Mouse (Mus musculus): ENCODE measurements around the gene Olfr308. TPM values are rescaled to one million over a fixed set of nuclear protein-coding genes. Genes with fewer than 3 reads are reported as not detected.
"Not testable (repeated sequence)": the region's sequence is repeated elsewhere in the genome, so short reads cannot be mapped to it uniquely, and the experiment has no call there.

Gene Olfr308
- polyA plus RNA-seq (2012; ENCODE audit: insufficient read depth, insufficient read length, missing spikeins): not detected in 2 replicates

DNA sequence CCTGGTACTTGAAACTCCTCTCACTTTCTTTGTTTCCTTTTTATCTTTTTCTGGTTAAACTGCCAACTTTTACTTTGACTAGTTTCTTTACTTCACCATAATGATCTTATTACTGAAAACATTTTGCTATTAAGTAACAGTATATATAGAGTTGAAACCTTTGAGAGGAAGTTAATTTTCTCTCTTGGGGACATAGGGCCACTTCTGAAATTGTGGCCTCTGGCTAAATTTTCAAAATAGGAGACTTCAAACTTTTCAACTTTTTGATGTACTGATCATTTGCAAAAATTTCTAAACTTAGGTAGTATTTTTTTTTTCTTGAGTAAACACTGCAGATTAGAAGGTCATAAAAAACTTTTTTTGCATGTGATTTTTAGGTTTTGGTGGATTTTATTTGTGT, at the start of gene Olfr308:
Gene Olfr308, minus strand, starts transcription at position 101 of the 400 bp plus-strand sequence.
- no peaks in the 10 kb centered on the region for H3K4me1 ChIP-seq (ENCODE audit: control insufficient read depth, insufficient read depth, insufficient read length, low read length)
- no peak within 1 kb of the TSS for H3K27ac ChIP-seq (replicated peaks; ENCODE audit: low read depth, low read length)
- H3K4me3 ChIP-seq (ENCODE audit: insufficient read depth, low read depth, low read length): no peak within 1 kb of the TSS

DNA sequence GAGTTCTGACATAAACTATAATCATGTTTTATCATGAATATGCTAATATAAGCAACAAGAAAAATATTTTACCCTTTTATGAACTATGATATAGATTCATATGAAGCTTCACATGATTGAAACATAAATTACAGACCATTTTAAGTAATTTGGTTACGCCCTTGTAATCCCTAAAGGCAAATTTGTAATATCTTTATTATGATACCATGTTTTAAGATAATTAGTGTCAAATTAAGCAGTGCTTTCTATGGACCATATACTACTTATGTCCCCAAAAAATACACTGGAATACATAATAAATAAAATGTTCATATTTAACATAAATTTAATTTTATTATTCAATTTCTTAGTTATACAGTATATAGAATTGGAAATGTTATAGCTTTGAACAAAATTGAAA, 41.4 kb upstream of the Olfr308 start, which contains the start of gene Olfr305:
Gene Olfr305, minus strand, starts transcription at position 101 of the 400 bp plus-strand sequence.
- Histone ChIP-seq H3K4me3 (ENCODE audit: insufficient read depth, low read depth, low read length) (no peak within 1 kb of the TSS), H3K4me1 (ENCODE audit: control insufficient read depth, insufficient read depth, insufficient read length, low read length) (no peaks in the 10 kb centered on the region), H3K27ac (replicated peaks; ENCODE audit: low read depth, low read length) (no peak within 1 kb of the TSS)

- not testable (repeated sequence) for H3K4me1 ChIP-seq (ENCODE audit: control insufficient read depth, insufficient read depth, insufficient read length, low read length); H3K27ac ChIP-seq (replicated peaks; ENCODE audit: low read depth, low read length); H3K4me3 ChIP-seq (ENCODE audit: insufficient read depth, low read depth, low read length)
These were observed 20.9 kb upstream of the Olfr308 start for GRCm38 (mm10) chr7:86346296-86346695.

DNA sequence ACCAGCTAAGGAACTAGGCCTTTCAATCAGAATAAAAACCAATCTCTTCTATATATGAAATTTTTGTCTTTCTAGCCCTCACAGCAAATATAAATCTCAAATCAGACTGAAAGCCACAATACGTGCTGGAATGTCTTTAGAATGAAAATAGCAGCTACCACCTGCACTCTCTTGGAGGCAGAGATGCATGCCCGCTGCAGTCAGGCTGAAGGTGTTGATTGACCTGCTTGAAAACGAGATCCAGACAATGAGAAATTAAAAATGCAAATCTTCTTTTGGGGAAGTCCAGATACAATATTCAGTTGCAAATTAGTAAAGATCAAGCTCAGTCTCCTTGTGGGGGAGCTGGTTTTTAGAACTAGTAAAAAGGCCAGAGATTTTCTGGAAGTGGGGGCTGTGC, 18.8 kb upstream of the Olfr308 start:
- Histone ChIP-seq H3K4me3 (ENCODE audit: insufficient read depth, low read depth, low read length) (no peak overlapping the region), H3K4me1 (ENCODE audit: control insufficient read depth, insufficient read depth, insufficient read length, low read length) (no peaks in the 10 kb centered on the region), H3K27ac (replicated peaks; ENCODE audit: low read depth, low read length) (no peak overlapping the region)

DNA sequence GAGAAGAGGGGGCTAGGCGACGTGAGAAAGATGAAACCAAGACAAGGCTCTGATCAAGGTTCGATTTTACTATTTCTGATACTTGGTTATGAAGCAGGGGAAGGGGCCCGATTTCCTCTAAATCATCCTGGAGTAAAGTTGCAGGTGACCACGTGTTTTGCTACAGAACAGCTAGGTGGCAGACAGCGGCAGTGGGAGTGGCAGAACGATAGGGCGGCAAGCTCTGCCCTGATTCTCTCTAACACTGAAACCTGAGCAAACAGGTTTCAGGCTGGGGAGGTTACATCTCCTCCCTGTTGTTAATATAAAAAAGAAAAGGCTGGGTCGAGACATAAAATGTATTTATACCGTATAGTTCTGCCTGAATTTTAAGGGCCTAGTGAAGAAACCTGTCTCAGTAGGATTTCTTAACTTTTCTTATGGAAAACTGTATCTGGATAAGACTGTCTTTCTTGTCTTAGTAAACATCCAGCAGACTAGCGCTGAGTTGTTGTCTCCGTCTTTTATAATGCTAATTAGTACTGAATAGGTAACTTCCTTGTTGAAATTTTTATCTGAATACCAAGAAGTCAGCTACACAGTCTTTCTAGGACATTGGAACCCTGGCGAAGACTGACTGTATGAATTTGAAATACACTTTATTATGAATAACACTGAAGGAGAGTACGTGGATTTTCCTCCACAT, 17.6 kb upstream of the Olfr308 start:
- H3K4me1 ChIP-seq (ENCODE audit: control insufficient read depth, insufficient read depth, insufficient read length, low read length): no peaks in the 10 kb centered on the region
- H3K4me3 ChIP-seq (ENCODE audit: insufficient read depth, low read depth, low read length): no peak overlapping the region
- no peak overlapping the region for H3K27ac ChIP-seq (replicated peaks; ENCODE audit: low read depth, low read length)

GRCm38 (mm10) chr7:86337486-86337885, 12.1 kb upstream of the Olfr308 start, which contains the start of gene Olfr307:
Gene Olfr307 (minus strand): TSS chr7:86337586.
- H3K27ac ChIP-seq (replicated peaks; ENCODE audit: low read depth, low read length): no peak within 1 kb of the TSS
- no peak within 1 kb of the TSS for H3K4me3 ChIP-seq (ENCODE audit: insufficient read depth, low read depth, low read length)
- H3K4me1 ChIP-seq (ENCODE audit: control insufficient read depth, insufficient read depth, insufficient read length, low read length): no peaks in the 10 kb centered on the region

- Histone ChIP-seq H3K4me3 (ENCODE audit: insufficient read depth, low read depth, low read length) (no peak overlapping the region), H3K4me1 (ENCODE audit: control insufficient read depth, insufficient read depth, insufficient read length, low read length) (no peaks in the 10 kb centered on the region), H3K27ac (replicated peaks; ENCODE audit: low read depth, low read length) (no peak overlapping the region)
These were observed 4.1 kb downstream of the Olfr308 start for GRCm38 (mm10) chr7:86321323-86321722.

DNA sequence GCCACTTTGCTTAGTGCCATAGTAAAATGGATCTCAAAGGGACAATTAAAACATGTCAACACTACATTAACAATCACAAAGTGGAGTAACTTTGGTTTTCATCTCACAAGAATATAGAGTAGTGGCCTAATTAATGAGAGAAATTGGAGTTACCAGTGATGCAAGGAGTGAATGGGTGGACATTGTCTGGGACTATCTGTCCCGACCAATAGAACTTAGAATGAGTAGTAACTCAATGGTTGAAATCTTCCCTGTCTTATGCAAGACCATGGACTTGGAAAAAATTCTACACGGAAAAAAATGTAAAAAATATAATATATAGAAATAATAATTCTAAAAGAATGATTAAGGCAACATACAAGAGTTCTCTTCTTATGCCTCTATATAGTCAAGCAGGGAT, 11.8 kb downstream of the Olfr308 start, which contains the start of gene Olfr309:
Gene Olfr309, minus strand, starts transcription at position 101 of the 400 bp plus-strand sequence.
- H3K4me3 ChIP-seq (ENCODE audit: insufficient read depth, low read depth, low read length): no peak within 1 kb of the TSS
- no peaks in the 10 kb centered on the region for H3K4me1 ChIP-seq (ENCODE audit: control insufficient read depth, insufficient read depth, insufficient read length, low read length)
- no peak within 1 kb of the TSS for H3K27ac ChIP-seq (replicated peaks; ENCODE audit: low read depth, low read length)

DNA sequence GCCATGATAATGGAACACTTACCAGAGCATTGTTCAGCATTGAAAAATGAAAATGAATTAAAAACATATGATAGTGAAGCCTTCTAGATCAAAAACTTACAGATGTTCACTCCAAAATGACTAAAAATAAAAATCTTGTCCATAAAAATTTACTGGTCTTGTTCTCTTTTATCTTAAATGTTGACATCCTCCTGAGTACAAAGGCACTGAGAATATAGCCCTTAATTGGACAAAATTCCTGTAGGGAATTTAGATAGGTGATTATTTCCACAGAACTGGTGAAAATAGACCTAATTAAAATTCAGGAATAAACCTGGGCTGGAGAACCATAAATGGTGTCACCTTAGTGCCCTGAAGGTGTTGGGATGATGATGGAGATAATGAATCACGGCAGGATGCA, 48.4 kb downstream of the Olfr308 start, which contains the start of gene Olfr310:
Gene Olfr310, minus strand, starts transcription at position 101 of the 400 bp plus-strand sequence.
- no peaks in the 10 kb centered on the region for H3K4me1 ChIP-seq (ENCODE audit: control insufficient read depth, insufficient read depth, insufficient read length, low read length)
- no peak within 1 kb of the TSS for H3K4me3 ChIP-seq (ENCODE audit: insufficient read depth, low read depth, low read length)
- H3K27ac ChIP-seq (replicated peaks; ENCODE audit: low read depth, low read length): no peak within 1 kb of the TSS

Other genes with a start within 250 kb of the Olfr308 start
- gene Vmn2r75, start 153.9 kb downstream of the Olfr308 start, polyA plus RNA-seq (2012; ENCODE audit: insufficient read depth, insufficient read length, missing spikeins): not detected in 2 replicates
- 0.08 TPM in 2 replicates for gene Vmn2r76, start 79.3 kb downstream of the Olfr308 start, polyA plus RNA-seq (2012; ENCODE audit: insufficient read depth, insufficient read length, missing spikeins)
- not detected in 2 replicates for gene Olfr310, start 48.5 kb downstream of the Olfr308 start, polyA plus RNA-seq (2012; ENCODE audit: insufficient read depth, insufficient read length, missing spikeins)
- gene Olfr309, start 11.9 kb downstream of the Olfr308 start, polyA plus RNA-seq (2012; ENCODE audit: insufficient read depth, insufficient read length, missing spikeins): not detected in 2 replicates
- gene Olfr307, start 12.0 kb upstream of the Olfr308 start, polyA plus RNA-seq (2012; ENCODE audit: insufficient read depth, insufficient read length, missing spikeins): not detected in 2 replicates
- not detected in 2 replicates for gene Olfr305, start 41.3 kb upstream of the Olfr308 start, polyA plus RNA-seq (2012; ENCODE audit: insufficient read depth, insufficient read length, missing spikeins)
- not detected in 2 replicates for gene Olfr304, start 61.0 kb upstream of the Olfr308 start, polyA plus RNA-seq (2012; ENCODE audit: insufficient read depth, insufficient read length, missing spikeins)
- gene Olfr303, start 72.2 kb upstream of the Olfr308 start, polyA plus RNA-seq (2012; ENCODE audit: insufficient read depth, insufficient read length, missing spikeins): not detected in 2 replicates
- not detected in 2 replicates for gene Olfr301, start 78.2 kb upstream of the Olfr308 start, polyA plus RNA-seq (2012; ENCODE audit: insufficient read depth, insufficient read length, missing spikeins)
- gene Olfr299, start 134.3 kb upstream of the Olfr308 start, polyA plus RNA-seq (2012; ENCODE audit: insufficient read depth, insufficient read length, missing spikeins): not detected in 2 replicates
- gene Olfr298, start 166.9 kb upstream of the Olfr308 start, polyA plus RNA-seq (2012; ENCODE audit: insufficient read depth, insufficient read length, missing spikeins): not detected in 2 replicates
- not detected in 2 replicates for gene Olfr297, start 194.3 kb upstream of the Olfr308 start, polyA plus RNA-seq (2012; ENCODE audit: insufficient read depth, insufficient read length, missing spikeins)